Mouse (Mus musculus): Measurements from ENCODE around the gene Fcho2. TPM values are rescaled to one million over a fixed set of nuclear protein-coding genes. Genes with fewer than 3 reads are reported as not detected.
A peak's percentile ranks its signal among the peaks of the same experiment; 100 is the strongest.
"Not testable (repeated sequence)": the region's sequence is repeated elsewhere in the genome, so short reads cannot be mapped to it uniquely, and the experiment has no call there.

Gene Fcho2
- 43.2 and 44.9 TPM in 2 replicates for polyA plus RNA-seq (2015; fragmentation: Nextera tagmentation; extraction: Ambion mirVana)

DNA sequence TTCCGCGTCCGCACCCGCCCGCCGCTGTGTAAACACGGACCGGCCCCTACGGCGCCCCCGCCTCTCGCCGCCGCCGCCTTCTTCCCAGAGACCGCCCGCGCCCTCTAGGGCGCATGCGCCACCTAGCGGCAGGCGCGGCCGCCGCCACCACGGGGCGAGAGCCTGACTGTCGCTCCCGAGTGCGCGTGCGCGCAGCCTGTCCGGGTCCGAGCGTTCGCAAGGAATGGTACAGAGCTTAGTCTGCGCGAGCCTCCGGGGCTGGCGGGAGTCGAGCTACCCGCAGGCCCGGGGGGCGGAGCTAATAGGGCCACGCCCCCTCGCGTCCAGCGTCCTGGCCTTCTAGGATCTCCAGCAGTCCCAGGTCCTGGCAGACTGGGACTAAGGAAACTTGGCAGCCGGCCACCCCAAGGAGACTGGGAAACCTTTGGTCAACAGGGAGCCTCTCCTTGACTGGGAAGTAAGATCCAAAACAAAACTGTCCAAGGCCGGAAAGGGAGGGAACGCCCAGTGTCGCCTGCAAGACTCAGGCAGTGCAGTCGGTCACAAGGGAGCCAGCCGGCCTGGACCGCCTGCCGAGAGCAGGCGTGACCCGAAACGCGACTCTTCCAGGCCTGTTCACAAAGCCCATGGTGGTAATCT lies at the start of gene Fcho2:
TSS of gene Fcho2 (minus strand) at position 303 of the 639 bp plus-strand sequence.
- under 1% methylated on average over 54 of the region's 61 CpGs for WGBS
- Histone ChIP-seq H3K4me2 (ENCODE audit: low read depth, low read length) (peak within 1 kb of the TSS; percentile 66), H3K4me1 (replicated peaks; ENCODE audit: control insufficient read depth, insufficient read depth, low read length) (peaks cover 31% of the 10 kb centered on the region), H3K9ac (ENCODE audit: low read length) (peak within 1 kb of the TSS; percentile 98), H3K27me3 (ENCODE audit: control insufficient read depth, insufficient read depth, low read depth, low read length) (no peaks in the 10 kb centered on the region), H3K4me3 (ENCODE audit: low read length) (peak within 1 kb of the TSS; percentile 93), H3K27ac (ENCODE audit: low read length) (peak within 1 kb of the TSS; percentile 99), H3K9me3 (ENCODE audit: control insufficient read depth, low read length) (no peaks in the 10 kb centered on the region), H3K36me3 (ENCODE audit: control insufficient read depth, insufficient read depth, low read length) (no peaks in the 10 kb centered on the region)
- peak; percentile 95 for ATAC-seq (ENCODE audit: low read depth)

DNA sequence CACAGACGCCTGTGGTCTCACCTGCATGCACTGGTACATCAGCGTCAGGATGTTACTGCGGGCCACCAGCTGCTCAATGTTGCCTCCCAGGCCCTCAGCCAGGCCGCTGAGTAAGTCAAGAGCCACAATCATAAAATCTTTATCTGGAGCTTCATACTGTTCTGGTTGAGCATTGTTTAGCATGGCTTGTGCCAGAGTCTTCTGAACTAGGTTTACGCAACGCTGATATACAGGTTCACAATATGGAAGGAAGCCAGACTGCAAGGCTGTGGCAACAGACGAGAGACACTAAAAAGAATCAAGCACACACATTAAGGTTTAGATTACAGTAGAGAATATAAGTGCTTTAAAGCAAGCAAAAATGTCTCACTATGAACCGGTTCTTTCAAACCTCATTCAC lies 40.0 kb upstream of the Fcho2 start:
- WGBS = 85% methylated on average over 8 of the region's 8 CpGs
- ATAC-seq (ENCODE audit: low read depth) = no peak
- H3K9ac ChIP-seq (ENCODE audit: low read length) = no peak overlapping the region
- H3K27me3 ChIP-seq (ENCODE audit: control insufficient read depth, insufficient read depth, low read depth, low read length) = no peaks in the 10 kb centered on the region
- no peaks in the 10 kb centered on the region for H3K4me1 ChIP-seq (replicated peaks; ENCODE audit: control insufficient read depth, insufficient read depth, low read length)
- H3K36me3 ChIP-seq (ENCODE audit: control insufficient read depth, insufficient read depth, low read length) = peaks cover 61% of the 10 kb centered on the region
- no peak overlapping the region for H3K4me3 ChIP-seq (ENCODE audit: low read length)
- H3K27ac ChIP-seq (ENCODE audit: low read length) = no peak overlapping the region
- no peaks in the 10 kb centered on the region for H3K9me3 ChIP-seq (ENCODE audit: control insufficient read depth, low read length)
- H3K4me2 ChIP-seq (ENCODE audit: low read depth, low read length) = no peak overlapping the region

GRCm38 (mm10) chr13:98845794-98846193 lies 30.5 kb upstream of the Fcho2 start:
- Histone ChIP-seq H3K36me3 (ENCODE audit: control insufficient read depth, insufficient read depth, low read length) (peaks cover 26% of the 10 kb centered on the region), H3K27me3 (ENCODE audit: control insufficient read depth, insufficient read depth, low read depth, low read length) (no peaks in the 10 kb centered on the region), H3K4me1 (replicated peaks; ENCODE audit: control insufficient read depth, insufficient read depth, low read length) (no peaks in the 10 kb centered on the region), H3K4me2 (ENCODE audit: low read depth, low read length) (no peak overlapping the region), H3K4me3 (ENCODE audit: low read length) (no peak overlapping the region), H3K9ac (ENCODE audit: low read length) (no peak overlapping the region), H3K27ac (ENCODE audit: low read length) (no peak overlapping the region), H3K9me3 (ENCODE audit: control insufficient read depth, low read length) (no peaks in the 10 kb centered on the region)
- whole genome bisulfite sequencing = 61% methylated on average over 1 of the region's 1 CpGs
- no peak for ATAC-seq (ENCODE audit: low read depth)

DNA sequence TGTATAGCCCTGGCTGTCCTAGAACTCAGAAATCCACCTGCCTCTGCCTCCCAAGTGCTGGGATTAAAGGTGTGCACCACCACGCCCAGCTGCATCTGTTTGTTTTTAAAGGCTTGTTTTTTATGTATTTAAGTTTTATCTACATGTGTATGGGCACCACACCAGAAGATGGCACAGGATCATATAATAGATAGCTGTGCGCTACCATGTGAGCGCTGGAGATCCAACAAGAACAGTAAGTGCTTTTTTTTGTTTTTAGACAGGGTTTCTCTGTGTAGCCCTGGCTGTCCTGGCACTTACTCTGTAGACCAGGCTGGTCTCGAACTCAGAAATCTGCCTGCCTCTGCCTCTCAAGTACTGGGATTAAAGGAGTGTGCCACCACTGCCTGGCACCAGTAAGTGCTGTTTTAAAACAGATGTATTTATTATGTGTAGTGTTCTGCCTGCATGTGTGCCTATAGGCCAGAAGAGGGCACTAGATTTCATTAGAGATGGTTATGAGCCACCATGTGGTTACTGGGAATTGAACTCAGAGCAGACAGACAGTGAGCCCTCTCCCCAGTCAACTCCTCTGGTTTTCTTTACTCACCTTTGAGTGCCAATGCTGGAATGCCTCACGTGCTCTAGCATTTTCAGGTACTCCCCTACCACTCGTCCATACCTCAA lies 21.3 kb upstream of the Fcho2 start:
- H3K27ac ChIP-seq (ENCODE audit: low read length) = no peak overlapping the region
- WGBS = 88% methylated on average over 6 of the region's 6 CpGs
- H3K4me3 ChIP-seq (ENCODE audit: low read length) = no peak overlapping the region
- H3K9me3 ChIP-seq (ENCODE audit: control insufficient read depth, low read length) = no peaks in the 10 kb centered on the region
- H3K4me2 ChIP-seq (ENCODE audit: low read depth, low read length) = no peak overlapping the region
- H3K4me1 ChIP-seq (replicated peaks; ENCODE audit: control insufficient read depth, insufficient read depth, low read length) = no peaks in the 10 kb centered on the region
- H3K36me3 ChIP-seq (ENCODE audit: control insufficient read depth, insufficient read depth, low read length) = peaks cover 16% of the 10 kb centered on the region
- H3K27me3 ChIP-seq (ENCODE audit: control insufficient read depth, insufficient read depth, low read depth, low read length) = no peaks in the 10 kb centered on the region
- ATAC-seq (ENCODE audit: low read depth) = no peak
- no peak overlapping the region for H3K9ac ChIP-seq (ENCODE audit: low read length)

GRCm38 (mm10) chr13:98835740-98836139 lies 20.5 kb upstream of the Fcho2 start:
- Histone ChIP-seq H3K9me3 (ENCODE audit: control insufficient read depth, low read length) (no peaks in the 10 kb centered on the region), H3K36me3 (ENCODE audit: control insufficient read depth, insufficient read depth, low read length) (peaks cover 16% of the 10 kb centered on the region), H3K9ac (ENCODE audit: low read length) (no peak overlapping the region), H3K27me3 (ENCODE audit: control insufficient read depth, insufficient read depth, low read depth, low read length) (no peaks in the 10 kb centered on the region), H3K4me3 (ENCODE audit: low read length) (no peak overlapping the region), H3K27ac (ENCODE audit: low read length) (no peak overlapping the region), H3K4me2 (ENCODE audit: low read depth, low read length) (no peak overlapping the region), H3K4me1 (replicated peaks; ENCODE audit: control insufficient read depth, insufficient read depth, low read length) (no peaks in the 10 kb centered on the region)
- 82% methylated on average over 5 of the region's 5 CpGs for WGBS
- ATAC-seq (ENCODE audit: low read depth) = no peak

GRCm38 (mm10) chr13:98834723-98835122 lies 19.5 kb upstream of the Fcho2 start:
- ATAC-seq (ENCODE audit: low read depth) = no peak
- 70% methylated on average over 3 of the region's 3 CpGs for WGBS

GRCm38 (mm10) chr13:98834199-98834598 lies 18.9 kb upstream of the Fcho2 start:
- peaks cover 9% of the 10 kb centered on the region; the same call in 1 of the 2 replicates for H3K36me3 ChIP-seq (ENCODE audit: control insufficient read depth, insufficient read depth, low read length)
- WGBS = 46% methylated on average over 1 of the region's 1 CpGs

More at GRCm38 (mm10) chr13:98834723-98835122, 19.5 kb upstream of the Fcho2 start:
- peaks cover 12% of the 10 kb centered on the region for H3K36me3 ChIP-seq (ENCODE audit: control insufficient read depth, insufficient read depth, low read length)
- no peak overlapping the region for H3K9ac ChIP-seq (ENCODE audit: low read length)
- no peaks in the 10 kb centered on the region for H3K4me1 ChIP-seq (replicated peaks; ENCODE audit: control insufficient read depth, insufficient read depth, low read length)
- no peaks in the 10 kb centered on the region for H3K9me3 ChIP-seq (ENCODE audit: control insufficient read depth, low read length)
- no peak overlapping the region for H3K4me2 ChIP-seq (ENCODE audit: low read depth, low read length)
- no peak overlapping the region for H3K27ac ChIP-seq (ENCODE audit: low read length)
- H3K4me3 ChIP-seq (ENCODE audit: low read length) = no peak overlapping the region
- no peaks in the 10 kb centered on the region for H3K27me3 ChIP-seq (ENCODE audit: control insufficient read depth, insufficient read depth, low read depth, low read length)

GRCm38 (mm10) chr13:98832451-98833450 lies 17.5 kb upstream of the Fcho2 start:
- ATAC-seq (ENCODE audit: low read depth) = no peak
- Histone ChIP-seq H3K9me3 (ENCODE audit: control insufficient read depth, low read length) (no peaks in the 10 kb centered on the region), H3K36me3 (ENCODE audit: control insufficient read depth, insufficient read depth, low read length) (peaks cover 4% of the 10 kb centered on the region; the same call in 1 of the 2 replicates), H3K4me2 (ENCODE audit: low read depth, low read length) (no peak overlapping the region), H3K9ac (ENCODE audit: low read length) (no peak overlapping the region), H3K27ac (ENCODE audit: low read length) (no peak overlapping the region), H3K4me3 (ENCODE audit: low read length) (no peak overlapping the region), H3K27me3 (ENCODE audit: control insufficient read depth, insufficient read depth, low read depth, low read length) (no peaks in the 10 kb centered on the region), H3K4me1 (replicated peaks; ENCODE audit: control insufficient read depth, insufficient read depth, low read length) (no peaks in the 10 kb centered on the region)
- WGBS = 69% methylated on average over 10 of the region's 10 CpGs

More at GRCm38 (mm10) chr13:98834199-98834598, 18.9 kb upstream of the Fcho2 start:
- Histone ChIP-seq H3K9me3 (ENCODE audit: control insufficient read depth, low read length) (no peaks in the 10 kb centered on the region), H3K4me2 (ENCODE audit: low read depth, low read length) (no peak overlapping the region), H3K27ac (ENCODE audit: low read length) (no peak overlapping the region), H3K9ac (ENCODE audit: low read length) (no peak overlapping the region), H3K4me1 (replicated peaks; ENCODE audit: control insufficient read depth, insufficient read depth, low read length) (no peaks in the 10 kb centered on the region), H3K27me3 (ENCODE audit: control insufficient read depth, insufficient read depth, low read depth, low read length) (no peaks in the 10 kb centered on the region), H3K4me3 (ENCODE audit: low read length) (no peak overlapping the region)
- ATAC-seq (ENCODE audit: low read depth) = no peak

GRCm38 (mm10) chr13:98829026-98829425 lies 13.8 kb upstream of the Fcho2 start:
- H3K4me2 ChIP-seq (ENCODE audit: low read depth, low read length); H3K4me3 ChIP-seq (ENCODE audit: low read length); H3K9me3 ChIP-seq (ENCODE audit: control insufficient read depth, low read length); H3K27me3 ChIP-seq (ENCODE audit: control insufficient read depth, insufficient read depth, low read depth, low read length); H3K4me1 ChIP-seq (replicated peaks; ENCODE audit: control insufficient read depth, insufficient read depth, low read length); H3K27ac ChIP-seq (ENCODE audit: low read length); H3K9ac ChIP-seq (ENCODE audit: low read length); H3K36me3 ChIP-seq (ENCODE audit: control insufficient read depth, insufficient read depth, low read length); ATAC-seq (ENCODE audit: low read depth): not testable (repeated sequence)
- 95% methylated on average over 6 of the region's 6 CpGs for WGBS
